Mouse (Mus musculus) stomach, postnatal 0 days (tissue): ENCODE measurements around the gene Bud23. TPM values are rescaled to one million over a fixed set of nuclear protein-coding genes. Genes with fewer than 3 reads are reported as not detected.

Experiments used
- ATAC-seq: fragments of 200-750 bp; cut with Nextera tagmentation; 2 replicates; pipeline ENCODE4 v1.8.0; 2017; ENCODE audit not compliant: low FRiP score, low TSS enrichment
- DNase-seq: peaks from one replicate; pipeline ENCODE4 v3.0.0-alpha.2; 2016; ENCODE audit warnings: low spot score
- H3K27ac ChIP-seq: fragments of 300-500 bp; sonication (generic); replicated peaks from 2 replicates; pipeline ENCODE4 v1.5.1; 2014; ENCODE audit warnings: mild to moderate bottlenecking, control low read depth
- H3K27me3 ChIP-seq: fragments of 300-500 bp; sonication (generic); 2 replicates; pipeline ENCODE4 v1.6.1; 2014; ENCODE audit warnings: low read length; ENCODE audit not compliant: control insufficient read depth, insufficient read depth
- H3K36me3 ChIP-seq: fragments of 300-500 bp; sonication (generic); 2 replicates; pipeline ENCODE4 v1.6.1; 2014; ENCODE audit warnings: low read length, mixed read lengths; ENCODE audit not compliant: control insufficient read depth, insufficient read depth
- H3K4me1 ChIP-seq: fragments of 300-500 bp; sonication (generic); replicated peaks from 2 replicates; pipeline ENCODE4 v1.6.1; 2014; ENCODE audit warnings: antibody characterized with exemption; ENCODE audit not compliant: control insufficient read depth, insufficient read depth
- H3K4me2 ChIP-seq: fragments of 300-500 bp; sonication (generic); replicated peaks from 2 replicates; pipeline ENCODE4 v1.6.1; 2014; ENCODE audit warnings: low read depth, mild to moderate bottlenecking, control low read depth, moderate library complexity
- H3K4me3 ChIP-seq: fragments of 300-500 bp; sonication (generic); 2 replicates; pipeline ENCODE4 v1.5.1; 2014; ENCODE audit warnings: low read depth, low read length, control low read depth
- H3K9ac ChIP-seq: fragments of 300-500 bp; sonication (generic); 2 replicates; pipeline ENCODE4 v1.6.1; 2014; ENCODE audit warnings: mild to moderate bottlenecking, low read length, control low read depth, mixed read lengths
- H3K9me3 ChIP-seq: fragments of 300-500 bp; sonication (generic); 2 replicates; pipeline ENCODE4 v1.6.1; 2016; ENCODE audit warnings: low read length; ENCODE audit not compliant: control insufficient read depth
- CTCF ChIP-seq: IDR thresholded peaks from 2 replicates; pipeline ENCODE4 v1.5.1; 2016; ENCODE audit warnings: antibody characterized with exemption, low read depth, mild to moderate bottlenecking, moderate library complexity
- EP300 ChIP-seq: optimal IDR thresholded peaks from 2 replicates; pipeline ENCODE3; 2016; ENCODE audit warnings: antibody characterized with exemption
- WGBS: fragments of 180-500 bp; shearing (Covaris S2); extraction: QIAGEN DNeasy Blood & Tissue Kit; methylation state at CpG from one replicate; pipeline ENCODE4 v1.1.7; 2014; 5-methylcytosine and 5-hydroxymethylcytosine counted together
- polyA plus RNA-seq: library from polyadenylated mRNA; unstranded; fragments of >200 nt; fragmentation: Nextera tagmentation; extraction: Ambion mirVana; gene quantifications from 2 replicates; pipeline ENCODE4 v1.2.1, GENCODE M21; 2015

Bud23 gene
- polyA plus RNA-seq, 1 experiment from 2014 or later, result 51.9 TPM

- H3K36me3 ChIP-seq, result no peaks in the 10 kb centered on the region
- no peak overlapping the region for H3K4me2 ChIP-seq
- H3K27me3 ChIP-seq, result no peaks in the 10 kb centered on the region
- no peak for DNase-seq
- H3K9ac ChIP-seq, result no peak overlapping the region
- TF ChIP-seq CTCF, result no peak
- TF ChIP-seq EP300, result no peak
- ATAC-seq, result no peak
- no peak overlapping the region for H3K4me3 ChIP-seq
- no peak overlapping the region for H3K27ac ChIP-seq
- H3K9me3 ChIP-seq, result no peaks in the 10 kb centered on the region
- 42% methylated on average over 10 of the region's 11 CpGs for WGBS
- no peaks in the 10 kb centered on the region for H3K4me1 ChIP-seq
These were observed 24.0 kb downstream of the Bud23 start for GRCm38 (mm10) chr5:135040777-135041176.

GRCm38 (mm10) chr5:135040059-135040458 is 24.7 kb downstream of the Bud23 start:
- Histone ChIP-seq H3K4me2 (no peak overlapping the region), H3K36me3 (no peaks in the 10 kb centered on the region)
- 49% methylated on average over 6 of the region's 6 CpGs for WGBS

GRCm38 (mm10) chr5:135039541-135039940 is 25.2 kb downstream of the Bud23 start:
- ATAC-seq, result no peak

More at GRCm38 (mm10) chr5:135040059-135040458, 24.7 kb downstream of the Bud23 start:
- Histone ChIP-seq H3K9me3 (no peaks in the 10 kb centered on the region), H3K27ac (no peak overlapping the region), H3K27me3 (no peaks in the 10 kb centered on the region), H3K4me3 (no peak overlapping the region), H3K4me1 (no peaks in the 10 kb centered on the region), H3K9ac (no peak overlapping the region)
- DNase-seq (no peak), ATAC-seq (no peak)
- TF ChIP-seq EP300 (no peak), CTCF (no peak)

GRCm38 (mm10) chr5:135037946-135038345 is 26.8 kb downstream of the Bud23 start:
- H3K9ac ChIP-seq, result no peak overlapping the region
- no peaks in the 10 kb centered on the region for H3K4me1 ChIP-seq
- ATAC-seq (no peak), DNase-seq (no peak)
- no peaks in the 10 kb centered on the region for H3K36me3 ChIP-seq
- no peak overlapping the region for H3K4me3 ChIP-seq
- H3K27ac ChIP-seq, result no peak overlapping the region
- H3K4me2 ChIP-seq, result no peak overlapping the region
- H3K27me3 ChIP-seq, result no peaks in the 10 kb centered on the region
- TF ChIP-seq CTCF, result no peak
- TF ChIP-seq EP300, result no peak
- H3K9me3 ChIP-seq, result no peaks in the 10 kb centered on the region
- WGBS, result 86% methylated on average over 3 of the region's 3 CpGs

More at GRCm38 (mm10) chr5:135039541-135039940, 25.2 kb downstream of the Bud23 start:
- H3K27ac ChIP-seq, result no peak overlapping the region
- no peak for DNase-seq
- 88% methylated on average over 9 of the region's 9 CpGs for WGBS
- no peak overlapping the region for H3K9ac ChIP-seq
- no peak overlapping the region for H3K4me2 ChIP-seq
- no peak for TF ChIP-seq EP300
- no peak for TF ChIP-seq CTCF
- no peaks in the 10 kb centered on the region for H3K27me3 ChIP-seq
- no peaks in the 10 kb centered on the region for H3K4me1 ChIP-seq
- H3K9me3 ChIP-seq, result no peaks in the 10 kb centered on the region
- no peaks in the 10 kb centered on the region for H3K36me3 ChIP-seq
- H3K4me3 ChIP-seq, result no peak overlapping the region

GRCm38 (mm10) chr5:135035608-135036359 is 29.0 kb downstream of the Bud23 start:
- no peaks in the 10 kb centered on the region for H3K27me3 ChIP-seq
- no peaks in the 10 kb centered on the region for H3K9me3 ChIP-seq
- H3K4me3 ChIP-seq, result no peak overlapping the region
- H3K4me2 ChIP-seq, result no peak overlapping the region
- H3K36me3 ChIP-seq, result no peaks in the 10 kb centered on the region
- H3K4me1 ChIP-seq, result no peaks in the 10 kb centered on the region
- TF ChIP-seq CTCF (no peak), EP300 (no peak)
- WGBS, result 62% methylated on average over 18 of the region's 18 CpGs
- ATAC-seq (no peak), DNase-seq (no peak)
- H3K27ac ChIP-seq, result no peak overlapping the region
- H3K9ac ChIP-seq, result no peak overlapping the region

- TF ChIP-seq CTCF (peak; percentile 45), EP300 (no peak)
- Histone ChIP-seq H3K4me3 (no peak overlapping the region), H3K4me2 (no peak overlapping the region), H3K4me1 (no peaks in the 10 kb centered on the region), H3K9ac (no peak overlapping the region), H3K27me3 (no peaks in the 10 kb centered on the region), H3K36me3 (no peaks in the 10 kb centered on the region), H3K27ac (no peak overlapping the region), H3K9me3 (no peaks in the 10 kb centered on the region)
- 98% methylated on average over 2 of the region's 2 CpGs for WGBS
- DNase-seq (no peak), ATAC-seq (no peak)
These were observed 30.2 kb downstream of the Bud23 start for GRCm38 (mm10) chr5:135034593-135034992.
